Mouse (Mus musculus): Measurements from ENCODE around the gene Cdh24. TPM values are rescaled to one million over a fixed set of nuclear protein-coding genes. Genes with fewer than 3 reads are reported as not detected.

Gene Cdh24
- 3.2 TPM for polyA plus RNA-seq (2017; shearing (Covaris generic))

GRCm38 (mm10) chr14:54641305-54641969, at the start of gene Cdh24:
Gene Cdh24, minus strand, starts transcription at chr14:54641364.

GRCm38 (mm10) chr14:54686522-54687143, 45.5 kb upstream of the Cdh24 start, which contains the start of gene Acin1:
Gene Acin1, minus strand, starts transcription at chr14:54686931.

GRCm38 (mm10) chr14:54686063-54686521, 44.9 kb upstream of the Cdh24 start, which contains the start of gene 1700123O20Rik:
Gene 1700123O20Rik, plus strand, starts transcription at chr14:54686216.

GRCm38 (mm10) chr14:54640946-54641304, 239 bp downstream of the Cdh24 start, which contains the start of gene Gm17606:
Gene Gm17606, plus strand, starts transcription at chr14:54640952.

GRCm38 (mm10) chr14:54621133-54621532, 20.0 kb downstream of the Cdh24 start, which contains the start of gene Psmb11:
Gene Psmb11, plus strand, starts transcription at chr14:54621433.

GRCm38 (mm10) chr14:54617897-54618365, 23.2 kb downstream of the Cdh24 start, which contains the start of gene Psmb5:
Gene Psmb5, minus strand, starts transcription at chr14:54618022.

GRCm38 (mm10) chr14:54605752-54606321, 35.3 kb downstream of the Cdh24 start, which contains the start of gene 4931414P19Rik:
Gene 4931414P19Rik, minus strand, starts transcription at chr14:54605993.

Other genes starting within 250 kb of the Cdh24 start
- 1.2 TPM for gene Slc7a7, start 223.6 kb downstream of the Cdh24 start, polyA plus RNA-seq (2017; shearing (Covaris generic))
- gene Mrpl52, start 214.5 kb downstream of the Cdh24 start, polyA plus RNA-seq (2017; shearing (Covaris generic)): 69.2 TPM
- 0.49 TPM for gene Mmp14, start 209.8 kb downstream of the Cdh24 start, polyA plus RNA-seq (2017; shearing (Covaris generic))
- gene Lrp10, start 177.2 kb downstream of the Cdh24 start, polyA plus RNA-seq (2017; shearing (Covaris generic)): 182 TPM
- not detected for gene Rem2, start 165.3 kb downstream of the Cdh24 start, polyA plus RNA-seq (2017; shearing (Covaris generic))
- 32.4 TPM for gene Prmt5, start 123.8 kb downstream of the Cdh24 start, polyA plus RNA-seq (2017; shearing (Covaris generic))
- 23.9 TPM for gene Haus4, start 86.7 kb downstream of the Cdh24 start, polyA plus RNA-seq (2017; shearing (Covaris generic))
- not detected for gene Ajuba, start 63.8 kb downstream of the Cdh24 start, polyA plus RNA-seq (2017; shearing (Covaris generic))
- gene 4931414P19Rik, start 35.4 kb downstream of the Cdh24 start, polyA plus RNA-seq (2017; shearing (Covaris generic)): 0.90 TPM
- gene Psmb5, start 23.3 kb downstream of the Cdh24 start, polyA plus RNA-seq (2017; shearing (Covaris generic)): 122 TPM
- gene Psmb11, start 19.9 kb downstream of the Cdh24 start, polyA plus RNA-seq (2017; shearing (Covaris generic)): 0.07 TPM
- not detected for gene Gm17606, start 412 bp downstream of the Cdh24 start, polyA plus RNA-seq (2017; shearing (Covaris generic))
- 72.4 TPM for gene 1700123O20Rik, start 44.9 kb upstream of the Cdh24 start, polyA plus RNA-seq (2017; shearing (Covaris generic))
- 153 TPM for gene Acin1, start 45.6 kb upstream of the Cdh24 start, polyA plus RNA-seq (2017; shearing (Covaris generic))
- not detected for gene Gm29776, start 57.5 kb upstream of the Cdh24 start, polyA plus RNA-seq (2017; shearing (Covaris generic))
- gene Cebpe, start 70.8 kb upstream of the Cdh24 start, polyA plus RNA-seq (2017; shearing (Covaris generic)): not detected
- not detected for gene Slc7a8, start 140.6 kb upstream of the Cdh24 start, polyA plus RNA-seq (2017; shearing (Covaris generic))
- gene Rnf212b, start 172.8 kb upstream of the Cdh24 start, polyA plus RNA-seq (2017; shearing (Covaris generic)): not detected
- gene Homez, start 229.6 kb upstream of the Cdh24 start, polyA plus RNA-seq (2017; shearing (Covaris generic)): 3.7 TPM
- gene Ppp1r3e, start 236.2 kb upstream of the Cdh24 start, polyA plus RNA-seq (2017; shearing (Covaris generic)): 2.7 TPM
- gene Bcl2l2, start 242.0 kb upstream of the Cdh24 start, polyA plus RNA-seq (2017; shearing (Covaris generic)): 0.25 TPM
- gene Gm20521, start 242.1 kb upstream of the Cdh24 start, polyA plus RNA-seq (2017; shearing (Covaris generic)): not detected

Data from naive thymus-derived CD4-positive, alpha-beta T cell, adult 5 months (primary cell).